Mouse (Mus musculus) fibroblast of lung, adult 2 months (primary cell): ENCODE data around the gene Nupl1.

Experiments used
- DNase-seq: peaks from one replicate; pipeline ENCODE4 v3.0.0-alpha.2; 2011; ENCODE audit warnings: low read depth

The Nupl1 gene

DNA sequence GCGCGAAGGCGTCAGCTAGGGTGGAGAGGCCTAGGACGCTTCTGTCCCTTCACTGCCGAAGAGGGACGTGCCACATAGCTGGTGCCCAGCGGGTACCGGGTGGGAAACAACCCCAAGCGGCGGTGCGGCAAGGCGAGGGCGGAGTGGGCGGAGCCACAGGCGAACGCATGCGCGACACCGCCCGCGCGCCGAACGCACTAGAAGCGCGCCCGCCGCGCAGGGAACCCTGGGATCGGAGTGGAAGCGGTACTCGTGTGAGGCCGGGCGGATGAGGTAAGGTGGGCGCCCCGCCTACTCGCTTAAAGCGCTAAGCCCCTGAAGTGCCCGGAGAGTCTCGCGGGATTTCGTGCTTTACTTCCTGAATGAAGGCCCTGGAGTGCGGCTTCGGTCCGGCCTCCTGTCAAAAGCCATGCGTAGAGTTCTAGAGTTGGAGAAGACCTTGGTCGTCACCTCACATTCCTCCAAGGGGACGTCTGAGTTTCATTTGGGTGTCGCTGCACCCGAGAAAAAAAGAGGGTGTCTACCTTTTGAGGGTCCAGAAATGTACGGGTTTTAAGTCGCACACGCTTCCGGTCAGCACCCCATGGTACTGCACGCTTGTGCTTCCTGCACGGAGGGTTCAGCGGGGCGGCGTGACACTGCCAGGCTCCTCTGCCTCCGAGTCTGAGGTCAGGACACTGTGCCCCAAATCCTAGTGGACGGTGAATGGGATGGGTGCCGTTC, at the start of gene Nupl1, which contains the start of gene Gm49336:
TSS of gene Nupl1 (minus strand) at position 151 of the 723 bp plus-strand sequence.
TSS of gene Gm49336 (minus strand) at position 227 of the 723 bp plus-strand sequence.
- peak; percentile 95 for DNase-seq

GRCm38 (mm10) chr14:60301024-60301423, 49.8 kb upstream of the Nupl1 start:
- DNase-seq: no peak

- DNase-seq: no peak
Measured at GRCm38 (mm10) chr14:60300224-60300991, 49.2 kb upstream of the Nupl1 start.

DNA sequence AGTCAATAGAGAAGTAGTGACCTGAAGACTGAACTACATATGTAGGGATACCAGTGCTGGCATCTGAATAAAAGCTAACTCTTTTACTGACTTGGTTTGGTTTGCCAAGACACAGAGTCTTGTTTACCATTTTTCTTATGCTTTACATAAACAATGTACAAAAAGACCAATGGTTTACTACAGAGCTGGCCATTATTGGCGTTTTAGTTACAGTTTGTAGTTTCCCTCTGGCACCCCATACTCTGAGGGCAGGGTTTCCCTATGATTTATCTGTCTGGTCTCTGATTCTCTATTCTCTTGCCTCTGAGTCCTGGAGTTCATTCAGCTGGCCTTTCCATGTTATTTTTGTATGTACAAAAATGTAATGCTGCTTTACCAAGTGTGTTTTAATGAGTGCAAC, 44.3 kb upstream of the Nupl1 start:
- no peak for DNase-seq

- DNase-seq: no peak
Measured at GRCm38 (mm10) chr14:60290363-60290762, 39.1 kb upstream of the Nupl1 start.

DNA sequence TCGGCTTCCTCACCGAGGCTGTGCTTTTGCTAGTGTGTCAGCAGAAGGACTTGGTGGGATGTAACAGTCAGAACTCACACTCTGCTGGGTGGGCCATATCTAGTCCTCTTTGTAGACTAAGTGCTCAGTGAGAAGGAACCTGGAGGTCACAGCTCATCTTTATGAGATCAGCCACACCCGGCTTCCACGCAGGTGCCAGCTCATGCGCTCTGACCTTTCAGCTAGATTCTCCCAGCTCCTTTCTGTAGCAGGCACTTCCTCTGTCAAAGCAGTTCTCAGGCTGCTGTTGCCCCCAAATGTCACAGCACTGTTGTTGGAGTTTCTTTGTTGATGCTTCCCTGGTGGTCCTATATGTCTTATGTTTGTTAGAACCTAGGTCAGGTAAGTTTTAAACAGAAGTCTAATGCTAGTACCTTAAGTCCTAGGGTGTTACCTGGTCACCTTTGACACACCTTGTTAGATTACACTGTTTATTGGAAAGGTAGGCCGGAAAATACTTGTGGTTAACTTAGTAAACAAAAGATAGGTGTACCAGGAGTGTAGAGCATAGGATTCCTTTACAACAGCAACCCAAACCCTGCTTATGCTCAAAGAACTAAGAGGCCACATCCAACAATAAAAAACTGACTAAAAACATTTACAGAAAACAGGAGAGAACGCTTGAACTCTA, 35.1 kb upstream of the Nupl1 start:
- DNase-seq: no peak

- DNase-seq: no peak
Measured at GRCm38 (mm10) chr14:60275301-60276276, 24.4 kb upstream of the Nupl1 start.

DNA sequence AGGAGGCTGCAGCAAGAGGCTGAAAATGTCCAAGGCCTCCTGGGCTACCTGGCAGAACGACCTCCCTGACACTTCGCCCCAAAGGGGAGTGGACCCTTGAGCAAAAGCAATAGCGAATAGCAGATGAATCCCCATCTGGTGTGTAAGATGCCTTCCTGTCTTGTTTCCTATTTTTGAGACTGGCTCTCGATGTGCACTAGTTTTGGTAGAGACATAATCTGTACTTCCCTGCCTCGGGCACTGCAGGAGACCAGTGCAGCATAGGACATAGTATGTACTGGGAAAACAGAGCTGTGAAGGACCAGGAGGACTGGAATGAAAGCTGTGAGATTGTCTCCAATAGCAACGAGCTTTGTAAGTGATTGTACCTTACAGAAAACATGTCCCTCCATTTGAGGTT, 22.1 kb upstream of the Nupl1 start:
- no peak for DNase-seq

DNA sequence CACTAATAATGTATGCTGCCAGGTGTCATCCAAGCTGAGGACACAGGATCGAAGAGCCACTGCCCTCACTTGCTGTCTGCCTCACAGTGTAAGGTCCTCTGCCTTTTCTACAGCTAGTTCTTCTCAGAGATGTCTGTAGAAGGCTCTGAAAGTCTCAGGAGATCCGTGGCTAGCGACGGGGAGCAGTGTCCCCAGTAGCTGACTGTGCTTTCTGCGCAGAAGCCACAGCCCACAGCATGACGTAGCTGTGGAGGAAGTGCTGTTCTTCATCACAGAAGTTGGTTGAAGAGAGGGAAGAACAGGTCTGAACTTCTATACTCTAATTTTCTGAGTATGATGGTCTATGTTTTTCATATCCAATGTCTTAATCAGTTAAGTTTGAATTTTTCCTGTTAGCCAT, 18.1 kb upstream of the Nupl1 start:
- DNase-seq: no peak

DNA sequence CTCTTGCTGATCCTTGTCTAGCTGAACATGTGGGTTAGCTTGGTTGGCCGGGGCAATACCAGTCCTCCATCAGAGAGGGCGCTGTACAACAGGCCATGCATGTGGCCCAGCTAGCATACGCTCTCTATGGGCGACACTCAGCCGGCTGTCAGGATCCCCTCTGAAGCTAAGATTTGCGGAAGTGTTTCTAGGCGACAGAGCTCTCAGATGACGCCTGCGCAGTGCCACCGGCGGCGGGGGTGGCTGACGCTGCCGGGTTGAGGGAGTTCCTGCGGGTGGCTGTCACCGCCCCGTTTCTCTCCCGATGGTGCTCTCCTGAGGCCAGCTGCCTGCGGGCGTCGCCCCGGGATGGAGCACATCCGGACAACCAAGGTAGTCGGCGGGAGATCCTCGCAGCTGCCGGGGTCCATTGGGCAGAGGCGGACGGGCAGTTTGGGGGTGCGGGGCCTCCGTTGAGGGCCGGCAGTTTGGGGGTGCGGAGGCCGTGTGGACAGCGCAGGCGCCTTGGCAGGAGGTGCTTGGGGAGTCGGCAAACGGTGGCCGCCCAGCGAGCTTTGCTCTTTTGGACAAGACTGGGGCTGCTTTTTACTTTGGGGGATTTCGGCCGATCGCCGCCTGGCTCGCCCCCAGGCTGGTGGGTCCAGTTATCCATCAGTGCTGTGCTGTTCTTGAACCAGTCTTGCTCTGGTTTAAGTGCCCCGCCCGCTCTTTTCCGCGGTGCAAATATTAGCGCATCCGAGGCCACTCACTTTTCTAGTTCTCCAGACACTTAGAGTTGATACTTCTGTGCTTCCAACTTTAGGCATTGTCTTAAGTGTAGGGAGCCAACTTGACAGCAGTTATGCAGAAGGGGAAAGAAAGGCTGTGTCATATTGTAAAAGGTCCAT, 14.0 kb upstream of the Nupl1 start, which contains the start of gene Mtmr6:
TSS of gene Mtmr6 (plus strand) at position 239 of the 887 bp plus-strand sequence.
- DNase-seq: peak; percentile 97

DNA sequence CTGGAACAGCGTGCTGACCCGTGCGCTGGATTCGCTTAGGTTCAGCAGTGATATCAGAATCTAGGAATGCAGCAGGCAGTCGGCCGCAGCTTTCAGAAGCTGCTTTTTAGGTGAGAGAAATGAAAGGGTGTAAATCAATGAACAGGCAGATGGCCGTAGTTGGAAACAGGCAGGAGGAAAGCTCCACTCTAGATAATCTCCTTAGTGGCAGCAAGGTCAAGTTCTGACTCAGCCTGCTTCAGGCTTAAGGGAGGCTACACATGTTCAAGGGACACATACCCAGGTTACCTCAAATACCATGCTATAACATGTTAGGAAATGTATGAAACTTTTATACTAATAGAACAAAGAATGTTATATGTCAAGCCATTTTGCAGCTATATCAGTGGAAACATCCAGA, 11.1 kb upstream of the Nupl1 start:
- DNase-seq: no peak

DNA sequence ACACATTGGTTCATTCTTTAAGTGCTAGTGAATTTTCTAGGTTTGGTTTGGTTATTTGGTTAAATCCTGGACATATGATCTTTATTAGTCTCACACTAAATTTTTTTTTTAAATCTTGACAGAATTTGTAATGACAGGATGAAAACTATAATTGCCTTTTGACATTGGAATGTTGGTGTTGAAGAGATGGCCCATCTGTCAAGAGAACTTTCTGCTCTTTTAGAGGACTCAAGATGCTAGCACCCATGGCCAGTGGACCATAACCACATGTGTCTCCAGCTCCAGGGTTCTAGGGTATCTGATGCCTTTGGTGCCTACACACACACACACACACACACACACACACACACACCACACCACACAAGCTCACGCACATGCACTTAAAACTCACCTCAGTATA, 6.6 kb upstream of the Nupl1 start:
- no peak for DNase-seq

GRCm38 (mm10) chr14:60257101-60257500, 5.9 kb upstream of the Nupl1 start:
- DNase-seq: no peak

GRCm38 (mm10) chr14:60256356-60256755, 5.1 kb upstream of the Nupl1 start:
- no peak for DNase-seq

DNA sequence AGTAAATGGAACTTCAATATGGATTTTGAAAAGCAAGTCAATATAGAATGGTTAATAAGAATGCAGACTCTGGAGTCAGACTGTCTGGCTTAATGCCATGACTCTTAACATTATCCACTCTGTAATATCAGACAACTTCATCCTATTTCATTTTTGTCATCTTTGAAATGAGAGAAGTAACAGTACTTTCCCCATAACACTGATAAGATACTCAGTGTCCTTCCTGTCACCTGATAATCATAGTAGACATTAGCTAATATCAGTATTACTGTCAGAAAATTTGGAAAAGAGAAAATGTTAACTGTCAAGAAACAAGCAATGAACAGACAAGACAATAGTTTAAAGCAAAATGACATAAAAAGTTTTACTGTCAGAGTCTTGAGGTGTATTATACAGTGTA, 3.5 kb upstream of the Nupl1 start:
- DNase-seq: no peak

DNA sequence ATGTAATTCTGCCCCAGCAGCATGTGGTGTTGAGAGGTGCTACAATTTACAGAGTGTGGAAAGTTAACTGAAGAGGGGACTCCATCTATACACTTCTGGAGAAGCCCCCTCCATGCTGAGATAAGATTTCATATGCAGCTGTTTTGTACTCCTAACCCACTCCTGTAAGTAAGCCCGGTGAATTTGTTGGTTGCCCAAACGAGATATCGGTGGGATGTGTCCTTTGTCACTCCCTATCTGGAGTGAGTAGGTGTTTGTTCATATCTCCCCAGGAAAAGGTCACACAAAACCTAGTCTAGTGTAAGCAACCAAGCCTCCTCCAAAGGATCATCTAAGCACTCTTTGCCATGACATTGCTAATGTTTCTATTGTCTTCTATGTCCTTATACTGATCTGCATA, 2.2 kb upstream of the Nupl1 start:
- DNase-seq: no peak

GRCm38 (mm10) chr14:60252004-60253000, 1.1 kb upstream of the Nupl1 start:
- DNase-seq: peak; percentile 22

DNA sequence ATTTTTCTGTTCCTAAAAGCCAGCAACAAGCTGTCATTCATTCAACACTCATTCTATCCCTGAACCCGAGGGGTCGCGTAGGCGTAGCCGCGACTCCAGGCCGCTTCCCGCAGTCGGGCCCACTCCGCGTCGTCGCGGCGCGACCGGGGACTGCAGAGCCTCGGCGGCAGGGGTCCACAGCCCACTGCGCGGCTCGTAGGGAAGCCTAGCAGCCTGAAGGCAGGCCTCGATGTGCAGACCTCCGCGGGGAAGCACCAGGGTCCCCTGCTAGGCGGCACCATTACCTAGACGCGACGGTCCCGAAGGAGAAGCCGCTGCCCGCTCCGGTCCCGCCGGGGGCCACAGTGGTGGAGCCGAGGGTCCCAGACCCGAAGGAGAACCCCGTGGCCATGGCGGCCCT, 352 bp downstream of the Nupl1 start:
- DNase-seq: no peak

GRCm38 (mm10) chr14:60250366-60250765, 865 bp downstream of the Nupl1 start:
- no peak for DNase-seq
